Mouse (Mus musculus): ENCODE results near the gene Eif3m. TPM values are rescaled to one million over a fixed set of nuclear protein-coding genes. Genes with fewer than 3 reads are reported as not detected.
"Not testable (repeated sequence)": the region's sequence is repeated elsewhere in the genome, so short reads cannot be mapped to it uniquely, and the experiment has no call there.

The Eif3m gene
- polyA plus RNA-seq, 1 experiment from 2014 or later: 178 TPM

DNA sequence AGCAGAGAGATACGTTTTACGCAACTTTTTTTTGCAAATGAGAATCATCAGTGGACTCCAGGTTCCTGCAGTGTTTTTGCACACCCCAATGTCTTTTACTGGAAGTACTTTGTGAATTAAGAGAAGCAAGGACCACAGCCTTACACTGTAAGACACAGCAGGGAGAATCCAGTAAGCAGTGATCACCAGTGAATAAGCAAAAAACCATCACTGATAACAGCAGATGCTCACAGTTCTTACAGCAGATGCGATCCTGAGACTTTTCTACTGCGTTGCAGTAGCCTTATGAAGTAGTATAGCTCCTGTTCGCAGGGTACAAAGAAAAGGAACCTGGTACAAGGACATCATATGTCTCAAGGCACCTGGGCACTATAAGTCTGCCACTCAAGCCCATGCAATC is 13.6 kb upstream of the Eif3m start:
- 79% methylated on average over 5 of the region's 5 CpGs for WGBS
- no peak overlapping the region for H3K4me2 ChIP-seq (replicated peaks; ENCODE audit: low read depth, low read length)
- H3K4me1 ChIP-seq (ENCODE audit: insufficient read depth, low read depth, low read length): no peaks in the 10 kb centered on the region
- H3K36me3 ChIP-seq (ENCODE audit: insufficient read depth, low read length): no peaks in the 10 kb centered on the region
- no peak for ATAC-seq
- TF ChIP-seq CTCF (IDR thresholded peaks at IDR 0.05): no peak
- TF ChIP-seq EP300 (IDR thresholded peaks at IDR 0.05): no peak
- H3K9ac ChIP-seq (replicated peaks; ENCODE audit: low read depth): no peak overlapping the region
- H3K9me3 ChIP-seq (ENCODE audit: low read length): no peaks in the 10 kb centered on the region
- H3K4me3 ChIP-seq (ENCODE audit: low read depth, low read length): no peak overlapping the region
- H3K27ac ChIP-seq (ENCODE audit: low read length): no peak overlapping the region
- no peak for DNase-seq (ENCODE audit: low spot score)
- no peaks in the 10 kb centered on the region for H3K27me3 ChIP-seq (replicated peaks; ENCODE audit: insufficient read depth, low read length)

- no peaks in the 10 kb centered on the region for H3K36me3 ChIP-seq (ENCODE audit: insufficient read depth, low read length)
- TF ChIP-seq EP300 (IDR thresholded peaks at IDR 0.05) (no peak), CTCF (IDR thresholded peaks at IDR 0.05) (no peak)
- DNase-seq (ENCODE audit: low spot score) (no peak), ATAC-seq (no peak)
- no peaks in the 10 kb centered on the region for H3K4me1 ChIP-seq (ENCODE audit: insufficient read depth, low read depth, low read length)
- no peaks in the 10 kb centered on the region for H3K27me3 ChIP-seq (replicated peaks; ENCODE audit: insufficient read depth, low read length)
- H3K9me3 ChIP-seq (ENCODE audit: low read length): no peaks in the 10 kb centered on the region
- H3K27ac ChIP-seq (ENCODE audit: low read length): no peak overlapping the region
- H3K4me2 ChIP-seq (replicated peaks; ENCODE audit: low read depth, low read length): no peak overlapping the region
- H3K9ac ChIP-seq (replicated peaks; ENCODE audit: low read depth): no peak overlapping the region
- H3K4me3 ChIP-seq (ENCODE audit: low read depth, low read length): no peak overlapping the region
- 57% methylated on average over 5 of the region's 5 CpGs for WGBS
Measured at GRCm38 (mm10) chr2:105028806-105029205, 11.9 kb upstream of the Eif3m start.

DNA sequence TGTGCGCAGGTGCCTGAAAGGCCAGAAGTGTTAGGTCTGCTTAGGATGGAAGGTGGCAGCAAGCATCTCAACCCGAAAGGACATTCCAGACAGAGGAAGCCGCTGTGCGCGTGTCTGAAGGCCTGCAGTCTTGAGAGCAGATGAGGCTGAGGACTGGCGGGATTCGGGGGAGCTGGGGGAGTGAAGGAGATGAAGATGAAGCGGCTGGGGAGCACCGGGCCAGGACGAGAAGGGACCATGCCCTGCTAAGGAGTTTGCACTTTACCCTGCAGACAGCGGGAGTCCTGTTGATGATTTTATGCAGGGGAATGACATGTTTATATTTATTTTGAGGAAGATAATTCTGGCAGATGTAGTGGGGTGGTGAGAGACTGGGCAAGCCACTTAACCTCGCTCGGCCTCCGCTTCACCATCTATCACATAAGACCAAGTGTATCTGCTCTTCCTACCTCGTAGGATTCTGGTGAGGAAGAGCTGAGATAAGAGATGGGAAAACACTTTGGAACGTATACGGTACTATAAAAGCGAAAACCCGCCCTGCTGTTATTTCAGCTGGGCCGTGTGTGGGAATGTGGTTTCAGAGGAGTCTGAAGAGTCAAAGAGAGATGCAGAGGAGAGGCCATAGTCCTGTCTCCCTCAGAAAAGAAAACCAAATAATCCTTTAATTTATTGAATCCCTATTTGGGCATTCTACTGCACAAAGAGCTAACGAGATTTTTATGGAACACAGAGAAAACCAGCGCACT is 10.2 kb upstream of the Eif3m start:
- Histone ChIP-seq H3K9ac (replicated peaks; ENCODE audit: low read depth) (no peak overlapping the region), H3K36me3 (ENCODE audit: insufficient read depth, low read length) (no peaks in the 10 kb centered on the region), H3K4me1 (ENCODE audit: insufficient read depth, low read depth, low read length) (no peaks in the 10 kb centered on the region), H3K4me2 (replicated peaks; ENCODE audit: low read depth, low read length) (no peak overlapping the region), H3K27me3 (replicated peaks; ENCODE audit: insufficient read depth, low read length) (no peaks in the 10 kb centered on the region), H3K4me3 (ENCODE audit: low read depth, low read length) (no peak overlapping the region), H3K27ac (ENCODE audit: low read length) (no peak overlapping the region), H3K9me3 (ENCODE audit: low read length) (no peaks in the 10 kb centered on the region)
- TF ChIP-seq EP300 (IDR thresholded peaks at IDR 0.05) (no peak), CTCF (IDR thresholded peaks at IDR 0.05) (no peak)
- DNase-seq (ENCODE audit: low spot score) (no peak), ATAC-seq (no peak)
- 47% methylated on average over 22 of the region's 22 CpGs for WGBS

DNA sequence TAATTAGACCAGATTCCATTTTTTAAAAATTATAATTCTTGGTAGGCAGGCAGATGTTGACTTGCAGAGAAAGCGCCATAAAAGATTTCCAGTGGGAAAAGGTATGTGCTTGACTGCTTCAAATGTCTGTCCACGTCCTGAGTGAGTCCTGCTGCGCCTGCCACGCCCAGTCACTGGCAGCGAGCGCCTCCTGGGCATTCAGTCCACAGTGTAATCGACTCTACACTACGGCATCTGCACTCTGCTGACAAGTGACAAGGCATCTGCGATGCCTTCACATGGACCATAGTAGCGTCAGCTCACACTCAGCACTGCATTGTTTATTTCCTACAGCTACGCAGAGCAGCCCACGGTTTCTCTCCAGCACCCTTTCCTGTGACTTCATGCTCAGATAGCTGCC is 8.7 kb upstream of the Eif3m start:
- H3K27me3 ChIP-seq (replicated peaks; ENCODE audit: insufficient read depth, low read length); H3K9ac ChIP-seq (replicated peaks; ENCODE audit: low read depth); H3K4me1 ChIP-seq (ENCODE audit: insufficient read depth, low read depth, low read length); H3K27ac ChIP-seq (ENCODE audit: low read length); H3K9me3 ChIP-seq (ENCODE audit: low read length); H3K4me3 ChIP-seq (ENCODE audit: low read depth, low read length); ATAC-seq; H3K36me3 ChIP-seq (ENCODE audit: insufficient read depth, low read length); H3K4me2 ChIP-seq (replicated peaks; ENCODE audit: low read depth, low read length); DNase-seq (ENCODE audit: low spot score): not testable (repeated sequence)
- WGBS: 62% methylated on average over 11 of the region's 12 CpGs

GRCm38 (mm10) chr2:105023815-105024214 is 6.9 kb upstream of the Eif3m start:
- H3K36me3 ChIP-seq (ENCODE audit: insufficient read depth, low read length): no peaks in the 10 kb centered on the region
- DNase-seq (ENCODE audit: low spot score) (no peak), ATAC-seq (no peak)
- H3K27me3 ChIP-seq (replicated peaks; ENCODE audit: insufficient read depth, low read length): no peaks in the 10 kb centered on the region
- H3K9ac ChIP-seq (replicated peaks; ENCODE audit: low read depth): no peak overlapping the region
- no peak overlapping the region for H3K4me2 ChIP-seq (replicated peaks; ENCODE audit: low read depth, low read length)
- no peaks in the 10 kb centered on the region for H3K9me3 ChIP-seq (ENCODE audit: low read length)
- 80% methylated on average over 4 of the region's 4 CpGs for WGBS
- no peak overlapping the region for H3K4me3 ChIP-seq (ENCODE audit: low read depth, low read length)
- H3K4me1 ChIP-seq (ENCODE audit: insufficient read depth, low read depth, low read length): no peaks in the 10 kb centered on the region
- TF ChIP-seq EP300 (IDR thresholded peaks at IDR 0.05) (no peak), CTCF (IDR thresholded peaks at IDR 0.05) (no peak)
- no peak overlapping the region for H3K27ac ChIP-seq (ENCODE audit: low read length)

GRCm38 (mm10) chr2:105023031-105023615 is 6.2 kb upstream of the Eif3m start:
- Histone ChIP-seq H3K4me1 (ENCODE audit: insufficient read depth, low read depth, low read length) (no peaks in the 10 kb centered on the region), H3K4me2 (replicated peaks; ENCODE audit: low read depth, low read length) (no peak overlapping the region), H3K4me3 (ENCODE audit: low read depth, low read length) (no peak overlapping the region), H3K27me3 (replicated peaks; ENCODE audit: insufficient read depth, low read length) (no peaks in the 10 kb centered on the region), H3K36me3 (ENCODE audit: insufficient read depth, low read length) (no peaks in the 10 kb centered on the region), H3K27ac (ENCODE audit: low read length) (no peak overlapping the region), H3K9ac (replicated peaks; ENCODE audit: low read depth) (no peak overlapping the region), H3K9me3 (ENCODE audit: low read length) (no peaks in the 10 kb centered on the region)
- WGBS: 69% methylated on average over 6 of the region's 6 CpGs
- TF ChIP-seq EP300 (IDR thresholded peaks at IDR 0.05): no peak
- TF ChIP-seq CTCF (IDR thresholded peaks at IDR 0.05): no peak
- DNase-seq (ENCODE audit: low spot score) (no peak), ATAC-seq (no peak)
